Mouse (Mus musculus) C2C12 (cell line): ENCODE results near the gene Samm50. TPM values are rescaled to one million over a fixed set of nuclear protein-coding genes. Genes with fewer than 3 reads are reported as not detected.

Source experiments
- H3K27me3 ChIP-seq: one replicate; pipeline ENCODE4 v1.6.1; 2011; ENCODE audit not compliant: control insufficient read depth, insufficient read depth, insufficient read length
- H3K36me3 ChIP-seq: one replicate; pipeline ENCODE4 v1.6.1; 2011; ENCODE audit not compliant: control insufficient read depth, insufficient read depth
- H3K4me3 ChIP-seq: one replicate; pipeline ENCODE4 v1.5.1; 2011; ENCODE audit warnings: mild to moderate bottlenecking, control low read depth; ENCODE audit not compliant: poor library complexity, insufficient read depth, severe bottlenecking
- H3K79me2 ChIP-seq: one replicate; pipeline ENCODE4 v1.6.1; 2011; ENCODE audit not compliant: control insufficient read depth, insufficient read depth
- H3K79me3 ChIP-seq: one replicate; pipeline ENCODE4 v1.6.1; 2011; ENCODE audit warnings: low read depth, control low read depth
- H3ac ChIP-seq: one replicate; pipeline ENCODE3; 2011; ENCODE audit warnings: low read depth; ENCODE audit not compliant: control insufficient read depth, insufficient read length
- CEBPB ChIP-seq: IDR thresholded peaks from one replicate; pipeline ENCODE4 v1.6.1; 2011; ENCODE audit warnings: low read depth, mild to moderate bottlenecking, control low read depth, moderate library complexity
- CTCF ChIP-seq: IDR thresholded peaks from one replicate; pipeline ENCODE4 v1.5.1; 2011; ENCODE audit not compliant: control insufficient read depth, insufficient read depth, insufficient read length
- FOSL1 ChIP-seq: IDR thresholded peaks from one replicate; pipeline ENCODE4 v1.8.0; 2011; ENCODE audit warnings: mild to moderate bottlenecking, low read length; ENCODE audit not compliant: poor library complexity, insufficient read depth, severe bottlenecking
- MAX ChIP-seq: IDR thresholded peaks from one replicate; pipeline ENCODE4 v1.6.1; 2011; ENCODE audit warnings: mild to moderate bottlenecking, control low read depth
- MYOD1 ChIP-seq: IDR thresholded peaks from one replicate; pipeline ENCODE4 v1.6.1; 2011; ENCODE audit warnings: low read depth; ENCODE audit not compliant: control insufficient read depth, insufficient read length
- MYOG ChIP-seq: IDR thresholded peaks from one replicate; pipeline ENCODE4 v1.6.1; 2011; ENCODE audit not compliant: control insufficient read depth, insufficient read length; ENCODE audit errors: extremely low read depth
- USF1 ChIP-seq: IDR thresholded peaks from one replicate; pipeline ENCODE4 v1.6.1; 2011; ENCODE audit warnings: low read depth, mild to moderate bottlenecking, control low read depth, moderate library complexity
- polyA plus RNA-seq: library from polyadenylated mRNA; unstranded; fragments of >200 nt; fragmentation: generic; extraction: Trizol; gene quantifications from one replicate; pipeline ENCODE4 v1.2.1, GENCODE M21; 2012; ENCODE audit warnings: missing spikeins

The Samm50 gene
- polyA plus RNA-seq, 1 experiment = 123 TPM

- Histone ChIP-seq H3K79me2 (peaks cover 100% of the 10 kb centered on the region), H3K27me3 (no peaks in the 10 kb centered on the region), H3K79me3 (peaks cover 96% of the 10 kb centered on the region), H3K36me3 (peaks cover 25% of the 10 kb centered on the region), H3ac (no peak overlapping the region), H3K4me3 (no peak overlapping the region)
- no peak for TF ChIP-seq FOSL1
- no peak for TF ChIP-seq CTCF
- no peak for TF ChIP-seq CEBPB
- no peak for TF ChIP-seq MYOG
- no peak for TF ChIP-seq USF1
- no peak for TF ChIP-seq MYOD1
- TF ChIP-seq MAX = no peak
These were observed 62.3 kb downstream of the Samm50 start for GRCm38 (mm10) chr15:84254387-84254786.

GRCm38 (mm10) chr15:84256254-84256850 is 64.3 kb downstream of the Samm50 start:
- no peak overlapping the region for H3ac ChIP-seq
- TF ChIP-seq MYOG (no peak), USF1 (no peak), CEBPB (no peak), MYOD1 (no peak), FOSL1 (no peak), CTCF (no peak), MAX (no peak)
- peaks cover 100% of the 10 kb centered on the region for H3K79me2 ChIP-seq
- H3K4me3 ChIP-seq = no peak overlapping the region
- no peaks in the 10 kb centered on the region for H3K27me3 ChIP-seq
- H3K79me3 ChIP-seq = peaks cover 90% of the 10 kb centered on the region
- peaks cover 36% of the 10 kb centered on the region for H3K36me3 ChIP-seq

- Histone ChIP-seq H3K79me3 (peaks cover 90% of the 10 kb centered on the region), H3K79me2 (peaks cover 100% of the 10 kb centered on the region), H3K36me3 (peaks cover 41% of the 10 kb centered on the region), H3ac (no peak overlapping the region), H3K4me3 (no peak overlapping the region), H3K27me3 (no peaks in the 10 kb centered on the region)
- TF ChIP-seq MYOG (no peak), FOSL1 (no peak), MAX (no peak), MYOD1 (no peak), USF1 (no peak)
These were observed 64.8 kb downstream of the Samm50 start for GRCm38 (mm10) chr15:84256864-84257263.

GRCm38 (mm10) chr15:84258602-84259355 is 66.7 kb downstream of the Samm50 start:
- peaks cover 100% of the 10 kb centered on the region for H3K79me2 ChIP-seq
- no peaks in the 10 kb centered on the region for H3K27me3 ChIP-seq
- TF ChIP-seq USF1 (no peak), MYOD1 (no peak), CTCF (no peak), MAX (no peak), CEBPB (no peak), MYOG (no peak), FOSL1 (no peak)
- H3K79me3 ChIP-seq = peaks cover 91% of the 10 kb centered on the region
- H3ac ChIP-seq = no peak overlapping the region
- H3K4me3 ChIP-seq = no peak overlapping the region
- peaks cover 58% of the 10 kb centered on the region for H3K36me3 ChIP-seq

- H3K36me3 ChIP-seq = peaks cover 70% of the 10 kb centered on the region
- peaks cover 84% of the 10 kb centered on the region for H3K79me3 ChIP-seq
- no peak overlapping the region for H3ac ChIP-seq
- no peaks in the 10 kb centered on the region for H3K27me3 ChIP-seq
- peaks cover 100% of the 10 kb centered on the region for H3K79me2 ChIP-seq
- no peak overlapping the region for H3K4me3 ChIP-seq
- TF ChIP-seq MYOG (no peak), CTCF (peak; percentile 85)
These were observed 68.2 kb downstream of the Samm50 start for GRCm38 (mm10) chr15:84260123-84260822.
